Mouse (Mus musculus) stomach, postnatal 0 days (tissue): ENCODE measurements at regions not wholly inside any gene's neighbourhood (a gene's known extent, or its start where the extent isn't known, plus 50 kb on each side); places are given as distances from the start of the nearest gene placed in this dataset.

Experiments
- CTCF ChIP-seq: IDR thresholded peaks from 2 replicates; pipeline ENCODE4 v1.5.1; 2016; ENCODE audit warnings: antibody characterized with exemption, low read depth, mild to moderate bottlenecking, moderate library complexity
- EP300 ChIP-seq: optimal IDR thresholded peaks from 2 replicates; pipeline ENCODE3; 2016; ENCODE audit warnings: antibody characterized with exemption

GRCm38 (mm10) chr1:105454687-105455086 is 98.2 kb upstream of the Rnf152 start:
- TF ChIP-seq EP300 (no peak), CTCF (no peak)
